Mouse (Mus musculus) liver, embryonic 15.5 days (tissue): Measurements from ENCODE around the gene Col10a1. TPM values are rescaled to one million over a fixed set of nuclear protein-coding genes. Genes with fewer than 3 reads are reported as not detected.

Source experiments
- ATAC-seq: fragments of 200-750 bp; cut with Nextera tagmentation; 2 replicates; pipeline ENCODE4 v1.8.0; 2017; ENCODE audit warnings: moderate number of reproducible peaks, mild to moderate bottlenecking, moderate library complexity; ENCODE audit not compliant: insufficient read depth
- H3K27ac ChIP-seq: fragments of 300-500 bp; sonication (generic); replicated peaks from 2 replicates; pipeline ENCODE4 v1.5.1; 2015; ENCODE audit warnings: mild to moderate bottlenecking, inconsistent platforms
- H3K27me3 ChIP-seq: fragments of 300-500 bp; sonication (generic); 2 replicates; pipeline ENCODE4 v1.6.1; 2015; ENCODE audit warnings: mild to moderate bottlenecking, inconsistent platforms
- H3K36me3 ChIP-seq: fragments of 300-500 bp; sonication (generic); replicated peaks from 2 replicates; pipeline ENCODE4 v1.6.1; 2015; ENCODE audit warnings: moderate library complexity, mild to moderate bottlenecking, inconsistent platforms
- H3K4me1 ChIP-seq: fragments of 300-500 bp; sonication (generic); replicated peaks from 2 replicates; pipeline ENCODE4 v1.6.1; 2015; ENCODE audit warnings: inconsistent platforms
- H3K4me2 ChIP-seq: fragments of 300-500 bp; sonication (generic); 2 replicates; pipeline ENCODE4 v1.6.1; 2015; ENCODE audit warnings: moderate library complexity, mild to moderate bottlenecking, inconsistent platforms
- H3K4me3 ChIP-seq: fragments of 300-500 bp; sonication (generic); replicated peaks from 2 replicates; pipeline ENCODE4 v1.5.1; 2015; ENCODE audit warnings: mild to moderate bottlenecking, inconsistent platforms
- H3K9ac ChIP-seq: fragments of 300-500 bp; sonication (generic); 2 replicates; pipeline ENCODE4 v1.6.1; 2015; ENCODE audit warnings: moderate library complexity, mild to moderate bottlenecking, inconsistent platforms
- H3K9me3 ChIP-seq: fragments of 300-500 bp; sonication (generic); replicated peaks from 2 replicates; pipeline ENCODE4 v1.6.1; 2016; ENCODE audit warnings: inconsistent platforms
- WGBS: fragments of 180-500 bp; shearing (Covaris S2); methylation state at CpG from one replicate; pipeline ENCODE4 v1.1.7; 2015; ENCODE audit warnings: mixed read lengths; ENCODE audit not compliant: insufficient replicate concordance; 5-methylcytosine and 5-hydroxymethylcytosine counted together
- polyA plus RNA-seq: library from polyadenylated mRNA; unstranded; fragments of >200 nt; fragmentation: Nextera tagmentation; extraction: Ambion mirVana; gene quantifications from 2 replicates; pipeline ENCODE4 v1.2.1, GENCODE M21; 2015

Gene Col10a1
- 0.07 and 0.09 TPM in 2 replicates for polyA plus RNA-seq

- no peak for ATAC-seq
- Histone ChIP-seq H3K27me3 (no peaks in the 10 kb centered on the region), H3K4me1 (no peaks in the 10 kb centered on the region), H3K9me3 (no peaks in the 10 kb centered on the region), H3K36me3 (no peaks in the 10 kb centered on the region), H3K4me3 (no peak within 1 kb of the TSS), H3K4me2 (no peak within 1 kb of the TSS), H3K27ac (no peak within 1 kb of the TSS), H3K9ac (no peak within 1 kb of the TSS)
- WGBS = 67% methylated on average over 8 of the region's 8 CpGs
Observed at GRCm38 (mm10) chr10:34389681-34390080, at the start of gene Col10a1. Gene Col10a1, plus strand, starts transcription at chr10:34389981.

DNA sequence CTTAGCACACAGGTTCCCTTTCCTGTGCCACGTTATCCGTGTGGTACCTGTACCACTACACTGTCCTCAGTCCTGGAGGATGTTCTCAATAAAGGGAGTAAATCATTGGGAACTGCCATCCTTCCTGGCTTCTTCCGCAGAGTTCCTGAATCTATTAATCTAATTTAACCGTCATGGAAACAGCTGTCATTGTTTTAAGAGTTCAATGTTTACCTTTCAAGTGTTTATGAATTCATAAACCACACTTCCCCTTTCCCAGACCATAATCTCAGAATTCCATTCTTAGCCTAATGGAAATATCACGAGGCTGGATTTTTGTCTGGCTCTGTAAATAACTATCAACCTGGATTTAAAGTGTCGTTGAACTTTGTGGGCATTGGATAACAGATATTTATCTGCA is 48.8 kb upstream of the Col10a1 start:
- WGBS = 67% methylated on average over 6 of the region's 6 CpGs
- H3K27me3 ChIP-seq = no peaks in the 10 kb centered on the region
- no peak overlapping the region for H3K4me3 ChIP-seq

GRCm38 (mm10) chr10:34341886-34342285 is 47.9 kb upstream of the Col10a1 start:
- no peak overlapping the region for H3K4me3 ChIP-seq
- ATAC-seq = no peak
- 53% methylated on average over 1 of the region's 1 CpGs for WGBS
- no peak overlapping the region for H3K4me2 ChIP-seq
- no peaks in the 10 kb centered on the region for H3K36me3 ChIP-seq
- H3K9me3 ChIP-seq = no peaks in the 10 kb centered on the region
- no peak overlapping the region for H3K9ac ChIP-seq
- no peaks in the 10 kb centered on the region for H3K27me3 ChIP-seq
- H3K4me1 ChIP-seq = no peaks in the 10 kb centered on the region
- H3K27ac ChIP-seq = no peak overlapping the region

More for the DNA sequence above, 48.8 kb upstream of the Col10a1 start:
- no peak for ATAC-seq
- no peaks in the 10 kb centered on the region for H3K4me1 ChIP-seq
- H3K4me2 ChIP-seq = no peak overlapping the region
- no peak overlapping the region for H3K9ac ChIP-seq
- H3K36me3 ChIP-seq = no peaks in the 10 kb centered on the region
- H3K27ac ChIP-seq = no peak overlapping the region
- no peaks in the 10 kb centered on the region for H3K9me3 ChIP-seq

DNA sequence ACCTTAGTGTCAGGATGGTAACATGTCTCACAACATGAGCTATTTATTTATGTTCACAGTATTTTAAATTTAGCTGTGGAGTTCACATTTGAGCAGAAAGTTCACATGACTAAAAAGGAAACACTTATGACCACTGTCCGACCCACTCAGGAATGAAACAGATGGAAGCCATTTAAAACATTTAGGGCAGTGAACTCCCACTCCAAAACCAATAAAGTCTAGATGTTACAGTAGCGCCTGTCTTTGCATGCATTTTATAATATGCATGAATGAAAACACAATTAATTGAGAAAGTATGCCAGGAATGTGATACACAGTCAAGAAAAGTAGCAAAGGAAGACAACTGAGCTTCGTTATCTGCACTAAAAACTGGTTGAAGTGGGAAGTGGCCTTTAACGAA is 37.6 kb upstream of the Col10a1 start:
- no peak overlapping the region for H3K4me2 ChIP-seq
- H3K4me1 ChIP-seq = no peaks in the 10 kb centered on the region
- 73% methylated on average over 4 of the region's 4 CpGs for WGBS
- H3K9me3 ChIP-seq = no peaks in the 10 kb centered on the region
- H3K36me3 ChIP-seq = no peaks in the 10 kb centered on the region
- no peak overlapping the region for H3K4me3 ChIP-seq
- H3K27ac ChIP-seq = no peak overlapping the region
- H3K9ac ChIP-seq = no peak overlapping the region
- H3K27me3 ChIP-seq = no peaks in the 10 kb centered on the region
- ATAC-seq = no peak

DNA sequence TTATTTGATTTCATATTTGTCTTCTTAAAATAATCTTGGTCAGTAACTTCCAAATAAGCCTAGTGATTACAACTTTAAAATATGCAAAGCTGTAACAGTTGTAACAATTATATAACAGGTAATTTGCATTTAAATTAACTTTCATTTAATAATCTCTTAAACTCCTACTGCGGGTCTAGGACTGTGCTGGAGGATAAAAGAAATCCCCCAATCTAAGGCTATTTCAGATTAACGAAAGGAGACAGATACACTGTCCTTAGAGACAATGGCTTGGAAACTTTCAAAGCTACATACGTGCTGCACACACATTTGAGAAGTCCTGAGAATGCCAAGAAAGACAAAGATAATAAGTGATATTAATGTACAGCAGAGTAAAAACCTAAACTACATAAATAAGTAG is 31.5 kb upstream of the Col10a1 start:
- Histone ChIP-seq H3K9ac (no peak overlapping the region), H3K27me3 (no peaks in the 10 kb centered on the region), H3K27ac (no peak overlapping the region), H3K4me3 (no peak overlapping the region), H3K4me1 (no peaks in the 10 kb centered on the region), H3K9me3 (no peaks in the 10 kb centered on the region), H3K36me3 (no peaks in the 10 kb centered on the region), H3K4me2 (no peak overlapping the region)
- WGBS = 68% methylated on average over 3 of the region's 3 CpGs
- no peak for ATAC-seq

DNA sequence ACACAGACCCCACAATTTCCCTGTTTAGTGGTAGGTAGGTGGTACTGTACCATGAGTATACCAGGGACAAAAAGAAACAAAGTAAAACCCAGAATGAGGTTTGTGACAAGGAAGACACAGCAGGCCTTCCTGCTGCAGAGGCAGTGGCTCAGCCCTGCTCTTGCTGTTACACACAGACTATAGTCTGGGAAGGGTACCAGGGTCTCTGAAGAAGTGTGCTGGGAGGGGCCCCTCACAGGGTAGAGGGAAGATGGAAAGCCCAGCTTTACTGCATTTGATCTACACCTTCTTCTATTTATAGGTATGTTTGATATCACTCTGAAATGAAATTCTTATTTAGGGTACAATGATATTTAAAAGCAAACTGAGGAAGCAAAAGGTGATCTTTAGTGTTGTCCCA is 26.0 kb upstream of the Col10a1 start:
- no peak overlapping the region for H3K9ac ChIP-seq
- no peak overlapping the region for H3K4me3 ChIP-seq
- no peak overlapping the region for H3K27ac ChIP-seq
- no peaks in the 10 kb centered on the region for H3K27me3 ChIP-seq
- no peaks in the 10 kb centered on the region for H3K9me3 ChIP-seq
- no peaks in the 10 kb centered on the region for H3K4me1 ChIP-seq
- no peak overlapping the region for H3K4me2 ChIP-seq
- H3K36me3 ChIP-seq = no peaks in the 10 kb centered on the region
- no peak for ATAC-seq

- no peaks in the 10 kb centered on the region for H3K4me1 ChIP-seq
- no peaks in the 10 kb centered on the region for H3K36me3 ChIP-seq
- no peak overlapping the region for H3K9ac ChIP-seq
- no peak overlapping the region for H3K4me3 ChIP-seq
- no peaks in the 10 kb centered on the region for H3K9me3 ChIP-seq
- WGBS = 70% methylated on average over 5 of the region's 5 CpGs
- no peak overlapping the region for H3K4me2 ChIP-seq
- H3K27me3 ChIP-seq = no peaks in the 10 kb centered on the region
- no peak overlapping the region for H3K27ac ChIP-seq
- no peak for ATAC-seq
Observed at GRCm38 (mm10) chr10:34368138-34368537, 21.6 kb upstream of the Col10a1 start.

DNA sequence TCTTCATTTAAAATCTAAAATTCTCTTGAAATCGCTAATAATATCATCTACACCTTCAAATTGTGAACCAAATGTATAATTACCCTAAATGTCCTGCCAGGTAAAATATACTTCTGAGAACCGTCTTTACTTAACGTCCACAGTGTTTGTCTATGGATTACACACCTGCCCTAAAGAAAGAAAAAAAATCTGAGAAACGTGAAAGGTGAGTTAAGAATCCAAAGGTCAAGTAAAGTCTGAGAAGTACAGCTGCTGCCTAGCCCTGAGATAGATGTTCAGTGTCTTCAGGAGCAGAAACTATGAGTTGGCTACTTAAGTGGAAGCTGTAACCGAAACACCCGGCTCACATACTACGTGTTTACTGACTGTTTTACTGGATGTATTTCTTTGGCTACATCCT is 16.4 kb upstream of the Col10a1 start:
- 75% methylated on average over 7 of the region's 7 CpGs for WGBS
- H3K4me3 ChIP-seq = no peak overlapping the region
- H3K4me1 ChIP-seq = no peaks in the 10 kb centered on the region
- H3K9me3 ChIP-seq = no peaks in the 10 kb centered on the region
- no peak for ATAC-seq
- no peak overlapping the region for H3K4me2 ChIP-seq
- no peak overlapping the region for H3K9ac ChIP-seq
- no peaks in the 10 kb centered on the region for H3K27me3 ChIP-seq
- no peaks in the 10 kb centered on the region for H3K36me3 ChIP-seq
- no peak overlapping the region for H3K27ac ChIP-seq

DNA sequence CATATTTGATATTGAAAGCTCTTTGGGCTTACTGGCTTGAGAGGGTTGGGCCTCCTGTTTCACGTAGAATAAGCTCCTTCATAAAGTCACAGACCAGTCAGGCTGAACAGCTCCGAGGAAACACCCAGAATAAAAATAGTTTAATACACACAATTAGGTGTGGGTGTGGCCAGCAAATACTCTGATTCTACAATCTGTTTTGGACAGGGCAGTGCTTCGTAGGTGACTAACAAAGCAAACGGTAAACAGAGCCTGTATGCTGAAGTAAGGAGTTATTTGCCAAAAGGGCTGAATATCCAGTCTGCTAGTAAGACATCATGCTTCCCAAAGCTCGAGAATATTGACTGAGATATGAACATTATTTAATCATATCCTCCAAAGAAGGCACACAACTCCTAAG is 4.1 kb upstream of the Col10a1 start:
- WGBS = 66% methylated on average over 5 of the region's 5 CpGs

DNA sequence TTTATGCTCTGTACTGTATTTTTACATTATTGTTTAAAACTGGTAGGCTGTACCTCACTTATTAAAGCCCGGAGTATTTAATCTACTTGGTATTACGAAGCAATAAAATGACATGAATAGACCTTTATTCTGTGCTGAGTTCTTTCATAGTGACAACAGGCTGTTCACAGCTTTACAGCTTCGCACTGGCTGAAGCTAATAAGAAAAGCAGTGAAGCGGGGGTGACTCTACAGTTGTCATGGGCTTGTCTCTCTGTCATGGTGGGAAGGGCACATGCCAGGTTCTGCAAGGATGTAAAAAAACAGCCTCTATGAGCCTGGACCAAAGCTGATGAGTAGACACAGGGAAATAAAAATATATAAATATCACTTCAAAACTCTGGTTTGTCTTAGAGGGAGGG is 7.2 kb downstream of the Col10a1 start:
- Histone ChIP-seq H3K36me3 (peaks cover 5% of the 10 kb centered on the region; the same call in 1 of the 2 replicates), H3K4me1 (no peaks in the 10 kb centered on the region), H3K27ac (no peak overlapping the region), H3K4me3 (no peak overlapping the region), H3K9me3 (no peaks in the 10 kb centered on the region), H3K27me3 (no peaks in the 10 kb centered on the region), H3K9ac (no peak overlapping the region), H3K4me2 (no peak overlapping the region)
- 78% methylated on average over 4 of the region's 4 CpGs for WGBS
- ATAC-seq = no peak

More for the DNA sequence above, 4.1 kb upstream of the Col10a1 start:
- ATAC-seq = no peak
- Histone ChIP-seq H3K9me3 (no peaks in the 10 kb centered on the region), H3K4me2 (no peak overlapping the region), H3K27ac (no peak overlapping the region), H3K4me1 (no peaks in the 10 kb centered on the region), H3K36me3 (no peaks in the 10 kb centered on the region), H3K27me3 (no peaks in the 10 kb centered on the region), H3K9ac (no peak overlapping the region), H3K4me3 (no peak overlapping the region)

DNA sequence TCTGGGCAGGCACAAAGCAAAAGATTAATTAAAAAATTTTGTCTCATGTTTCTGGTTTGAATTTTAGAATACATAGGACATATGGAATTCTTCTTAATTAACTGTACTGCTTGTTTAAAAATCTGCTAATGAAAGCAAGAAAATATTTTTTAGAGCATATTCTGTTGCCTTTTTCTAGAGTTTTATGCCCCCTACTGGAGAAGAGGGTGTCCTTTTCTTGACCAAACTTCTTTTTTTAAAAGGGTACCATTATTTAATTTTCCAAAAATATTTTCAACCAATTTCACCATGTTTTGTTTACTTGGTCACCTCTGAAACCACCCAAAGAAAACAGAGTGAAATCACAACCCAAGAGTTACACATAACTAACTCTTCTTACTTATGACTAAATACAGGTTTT is 9.5 kb downstream of the Col10a1 start:
- Histone ChIP-seq H3K4me2 (no peak overlapping the region), H3K36me3 (peaks cover 12% of the 10 kb centered on the region), H3K4me3 (no peak overlapping the region), H3K9ac (no peak overlapping the region), H3K4me1 (no peaks in the 10 kb centered on the region), H3K27me3 (no peaks in the 10 kb centered on the region), H3K27ac (no peak overlapping the region), H3K9me3 (no peaks in the 10 kb centered on the region)
- no peak for ATAC-seq

DNA sequence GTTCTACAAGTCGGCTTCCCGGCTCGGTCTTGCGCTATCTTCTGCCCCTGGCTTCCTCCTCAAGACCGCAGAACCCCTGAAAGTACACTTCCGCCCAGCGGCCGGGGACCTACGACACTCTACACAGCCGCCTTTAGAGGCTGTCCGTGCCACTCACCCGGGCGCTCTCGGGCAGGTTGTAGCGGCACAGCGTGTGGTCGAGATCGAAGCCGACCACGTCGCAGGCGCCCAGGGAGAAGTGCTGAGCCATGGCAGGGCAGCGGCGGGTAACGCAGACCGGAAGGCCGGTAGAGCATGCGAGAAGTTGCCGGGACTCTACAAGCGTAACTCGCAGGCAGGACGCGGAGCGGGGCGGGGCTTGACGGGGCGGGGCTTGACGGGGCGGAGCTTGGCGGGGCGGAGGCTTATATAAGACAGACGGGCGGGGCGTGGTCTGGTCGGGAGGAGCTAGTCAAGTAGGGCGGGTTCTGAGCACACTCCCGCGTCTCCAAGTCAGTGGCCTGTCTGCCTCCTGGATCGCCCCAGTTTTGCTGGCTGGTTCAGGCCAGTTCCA is 28.5 kb downstream of the Col10a1 start, which contains the start of gene Nt5dc1:
Gene Nt5dc1 (minus strand): TSS at position 349 of the 553 bp plus-strand sequence.
- H3K4me1 ChIP-seq = peaks cover 37% of the 10 kb centered on the region
- WGBS = under 1% methylated on average over 49 of the region's 49 CpGs
- H3K4me2 ChIP-seq = peak within 1 kb of the TSS; percentile 82
- H3K27me3 ChIP-seq = no peaks in the 10 kb centered on the region
- H3K27ac ChIP-seq = peak within 1 kb of the TSS; percentile 88
- no peaks in the 10 kb centered on the region for H3K9me3 ChIP-seq
- peak within 1 kb of the TSS; percentile 80 for H3K4me3 ChIP-seq
- H3K36me3 ChIP-seq = no peaks in the 10 kb centered on the region
- peak within 1 kb of the TSS; percentile 77 for H3K9ac ChIP-seq
- ATAC-seq = peak; percentile 97
